Mouse (Mus musculus): ENCODE measurements around the gene Zbtb7a. TPM values are rescaled to one million over a fixed set of nuclear protein-coding genes. Genes with fewer than 3 reads are reported as not detected.

Zbtb7a gene
- polyA plus RNA-seq, 1 experiment from 2014 or later = 17.7 TPM

DNA sequence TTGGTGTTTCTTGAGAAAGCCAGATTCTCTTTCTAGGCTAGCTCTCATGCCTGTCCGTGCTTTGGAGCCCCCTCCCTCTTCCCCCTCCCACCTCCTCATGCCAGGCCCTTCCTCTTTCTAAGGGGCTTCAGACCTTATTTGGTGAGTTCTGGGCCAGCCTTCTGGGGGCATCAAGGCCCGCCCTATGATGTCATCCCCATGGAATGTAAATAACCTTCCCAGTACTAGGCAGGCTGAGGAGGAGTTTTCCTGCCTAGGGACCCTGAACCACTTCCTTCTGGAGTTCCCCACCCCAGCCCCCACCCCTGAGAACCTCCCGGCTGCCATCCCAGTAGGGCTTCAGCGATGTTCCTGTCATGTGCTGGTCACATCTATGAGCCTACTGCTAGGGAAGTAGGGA, 49.7 kb downstream of the Zbtb7a start:
- H3K9ac ChIP-seq = no peak overlapping the region

DNA sequence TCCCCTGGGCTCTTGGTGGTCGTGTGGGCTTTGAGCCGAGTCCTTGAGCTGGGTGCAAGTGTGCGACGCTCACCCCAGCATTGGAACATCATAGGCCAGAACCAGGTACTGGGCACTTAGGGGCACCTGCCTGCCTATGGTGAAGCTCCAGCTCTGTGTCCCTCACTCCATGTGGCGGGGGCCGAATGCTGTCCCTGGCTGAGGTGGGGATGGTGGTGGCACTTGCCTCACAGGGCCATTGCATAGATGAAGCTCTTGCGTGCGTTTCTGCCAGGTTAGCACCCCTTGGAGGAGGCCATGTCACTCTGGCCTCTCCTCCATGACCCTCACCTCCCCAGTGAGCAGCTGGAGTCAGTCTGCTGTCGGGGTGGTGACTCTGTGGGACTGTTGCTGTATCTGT, 52.1 kb downstream of the Zbtb7a start:
- no peak overlapping the region for H3K9ac ChIP-seq
- H3K9me3 ChIP-seq (replicated peaks) = no peaks in the 10 kb centered on the region
- peaks cover 47% of the 10 kb centered on the region for H3K36me3 ChIP-seq
- no peak overlapping the region for H3K27ac ChIP-seq
- no peak overlapping the region for H3K4me2 ChIP-seq (replicated peaks)
- no peak overlapping the region for H3K4me3 ChIP-seq
- peaks cover 19% of the 10 kb centered on the region for H3K4me1 ChIP-seq
- no peaks in the 10 kb centered on the region for H3K27me3 ChIP-seq
- 95% methylated on average over 9 of the region's 9 CpGs for WGBS
- no peak for ATAC-seq (ENCODE audit: low FRiP score)

More for the DNA sequence above, 49.7 kb downstream of the Zbtb7a start:
- Histone ChIP-seq H3K27ac (no peak overlapping the region), H3K27me3 (no peaks in the 10 kb centered on the region), H3K36me3 (peaks cover 58% of the 10 kb centered on the region), H3K4me2 (replicated peaks) (peak overlapping the region; percentile 17; the same call in 1 of the 2 replicates), H3K4me3 (no peak overlapping the region), H3K4me1 (peaks cover 22% of the 10 kb centered on the region), H3K9me3 (replicated peaks) (no peaks in the 10 kb centered on the region)
- 63% methylated on average over 4 of the region's 4 CpGs for WGBS
- ATAC-seq (ENCODE audit: low FRiP score) = no peak

DNA sequence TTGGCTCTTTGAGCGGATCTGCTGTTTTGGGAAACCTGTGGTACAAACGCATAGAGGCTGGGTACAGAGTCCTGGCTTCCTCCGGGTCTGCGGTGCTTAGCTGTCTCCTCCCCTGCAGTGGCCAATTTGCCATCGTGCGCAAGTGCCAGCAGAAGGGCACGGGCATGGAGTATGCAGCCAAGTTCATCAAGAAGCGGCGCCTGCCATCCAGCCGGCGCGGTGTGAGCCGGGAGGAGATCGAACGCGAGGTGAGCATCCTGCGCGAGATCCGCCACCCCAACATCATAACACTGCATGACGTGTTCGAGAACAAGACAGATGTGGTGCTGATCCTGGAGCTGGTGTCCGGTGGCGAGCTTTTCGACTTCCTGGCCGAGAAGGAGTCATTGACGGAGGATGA, 54.8 kb downstream of the Zbtb7a start:
- Histone ChIP-seq H3K4me2 (replicated peaks) (no peak overlapping the region), H3K27ac (no peak overlapping the region), H3K27me3 (peaks cover 14% of the 10 kb centered on the region), H3K4me3 (no peak overlapping the region), H3K36me3 (peaks cover 44% of the 10 kb centered on the region), H3K9me3 (replicated peaks) (no peaks in the 10 kb centered on the region), H3K9ac (no peak overlapping the region), H3K4me1 (peaks cover 26% of the 10 kb centered on the region)
- no peak for ATAC-seq (ENCODE audit: low FRiP score)
- 79% methylated on average over 26 of the region's 26 CpGs for WGBS

DNA sequence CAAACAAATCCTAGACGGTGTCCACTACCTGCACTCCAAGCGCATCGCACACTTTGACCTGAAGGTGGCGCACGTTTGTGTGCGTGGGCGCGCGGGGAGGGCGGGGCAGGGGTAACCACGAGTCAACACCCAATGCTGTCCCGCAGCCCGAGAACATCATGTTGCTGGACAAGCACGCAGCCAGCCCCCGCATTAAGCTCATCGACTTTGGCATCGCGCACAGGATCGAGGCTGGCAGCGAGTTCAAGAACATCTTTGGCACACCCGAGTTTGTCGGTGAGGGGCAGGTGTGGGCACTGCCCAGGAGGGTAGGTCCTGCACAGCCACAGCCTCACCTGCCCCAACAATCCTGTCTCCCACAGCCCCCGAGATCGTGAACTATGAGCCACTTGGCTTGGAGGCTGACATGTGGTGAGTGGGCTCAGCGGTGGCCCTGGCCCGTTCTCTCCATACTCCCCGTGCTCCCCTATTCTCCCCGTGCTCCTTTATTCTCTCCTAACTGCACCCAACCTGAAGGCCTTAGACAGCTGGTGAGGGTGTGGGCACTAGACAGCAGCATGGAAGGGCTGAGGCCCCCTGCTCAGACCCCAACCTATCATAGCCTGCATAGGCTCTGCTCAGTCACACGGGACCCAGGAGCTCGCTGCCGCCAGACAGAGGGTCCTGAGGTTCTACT, 55.4 kb downstream of the Zbtb7a start:
- ATAC-seq (ENCODE audit: low FRiP score) = no peak

DNA sequence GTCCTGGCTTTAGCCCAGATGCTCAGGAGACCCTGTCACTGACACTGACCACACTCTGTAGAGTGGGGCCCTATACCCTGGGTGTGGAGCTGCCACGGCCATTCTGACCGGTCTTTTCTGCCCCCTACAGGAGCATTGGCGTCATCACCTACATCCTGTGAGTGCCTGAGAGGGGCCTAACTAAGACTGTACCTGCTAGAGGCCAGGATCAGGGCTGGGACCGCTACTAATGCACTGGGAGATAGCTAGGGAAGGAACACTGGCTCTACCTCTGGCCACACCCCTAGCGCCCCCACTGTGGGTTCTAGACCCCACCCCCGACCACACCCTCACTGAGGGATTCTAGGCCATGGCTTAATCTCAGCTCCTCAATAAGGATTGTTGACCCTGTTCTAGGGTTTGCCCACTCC, 55.9 kb downstream of the Zbtb7a start:
- Histone ChIP-seq H3K4me1 (peaks cover 26% of the 10 kb centered on the region), H3K4me3 (no peak overlapping the region), H3K4me2 (replicated peaks) (no peak overlapping the region), H3K9ac (no peak overlapping the region), H3K9me3 (replicated peaks) (no peaks in the 10 kb centered on the region), H3K27me3 (peaks cover 25% of the 10 kb centered on the region), H3K36me3 (peaks cover 35% of the 10 kb centered on the region), H3K27ac (no peak overlapping the region)
- 84% methylated on average over 6 of the region's 6 CpGs for WGBS
- no peak for ATAC-seq (ENCODE audit: low FRiP score)

More for the DNA sequence above, 55.4 kb downstream of the Zbtb7a start:
- H3K36me3 ChIP-seq = peaks cover 38% of the 10 kb centered on the region
- no peak overlapping the region for H3K4me2 ChIP-seq (replicated peaks)
- H3K27ac ChIP-seq = no peak overlapping the region
- 71% methylated on average over 31 of the region's 31 CpGs for WGBS
- no peaks in the 10 kb centered on the region for H3K9me3 ChIP-seq (replicated peaks)
- H3K4me3 ChIP-seq = no peak overlapping the region
- H3K9ac ChIP-seq = no peak overlapping the region
- H3K27me3 ChIP-seq = peaks cover 20% of the 10 kb centered on the region
- peaks cover 26% of the 10 kb centered on the region for H3K4me1 ChIP-seq

DNA sequence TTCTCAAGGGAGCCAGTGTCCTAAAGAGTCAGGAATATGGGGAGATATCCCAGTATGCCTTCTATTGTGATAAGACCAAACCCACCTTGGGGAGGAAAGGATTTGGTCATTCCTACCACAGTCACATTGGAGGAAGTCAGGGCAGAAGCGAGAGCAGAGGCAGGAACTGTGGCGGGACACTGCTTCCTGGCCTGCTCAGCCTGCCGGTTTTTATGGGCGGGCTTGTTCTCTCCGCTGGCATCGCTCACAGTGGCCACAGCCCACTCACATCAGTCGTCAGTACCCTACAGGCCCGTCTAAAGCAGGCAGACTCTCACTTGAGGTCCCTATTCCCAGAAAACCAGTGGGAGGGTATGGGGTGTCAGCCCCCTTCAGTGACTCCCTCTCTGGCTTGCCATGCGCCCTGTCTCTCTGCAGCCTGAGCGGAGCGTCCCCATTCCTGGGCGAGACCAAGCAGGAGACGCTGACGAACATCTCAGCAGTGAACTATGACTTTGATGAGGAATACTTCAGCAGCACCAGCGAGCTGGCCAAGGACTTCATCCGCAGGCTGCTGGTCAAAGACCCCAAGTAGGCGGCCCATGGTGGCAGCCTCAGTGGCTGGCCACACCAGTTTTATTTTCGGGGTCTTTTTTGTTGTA, 56.4 kb downstream of the Zbtb7a start:
- H3K27me3 ChIP-seq = peaks cover 30% of the 10 kb centered on the region

DNA sequence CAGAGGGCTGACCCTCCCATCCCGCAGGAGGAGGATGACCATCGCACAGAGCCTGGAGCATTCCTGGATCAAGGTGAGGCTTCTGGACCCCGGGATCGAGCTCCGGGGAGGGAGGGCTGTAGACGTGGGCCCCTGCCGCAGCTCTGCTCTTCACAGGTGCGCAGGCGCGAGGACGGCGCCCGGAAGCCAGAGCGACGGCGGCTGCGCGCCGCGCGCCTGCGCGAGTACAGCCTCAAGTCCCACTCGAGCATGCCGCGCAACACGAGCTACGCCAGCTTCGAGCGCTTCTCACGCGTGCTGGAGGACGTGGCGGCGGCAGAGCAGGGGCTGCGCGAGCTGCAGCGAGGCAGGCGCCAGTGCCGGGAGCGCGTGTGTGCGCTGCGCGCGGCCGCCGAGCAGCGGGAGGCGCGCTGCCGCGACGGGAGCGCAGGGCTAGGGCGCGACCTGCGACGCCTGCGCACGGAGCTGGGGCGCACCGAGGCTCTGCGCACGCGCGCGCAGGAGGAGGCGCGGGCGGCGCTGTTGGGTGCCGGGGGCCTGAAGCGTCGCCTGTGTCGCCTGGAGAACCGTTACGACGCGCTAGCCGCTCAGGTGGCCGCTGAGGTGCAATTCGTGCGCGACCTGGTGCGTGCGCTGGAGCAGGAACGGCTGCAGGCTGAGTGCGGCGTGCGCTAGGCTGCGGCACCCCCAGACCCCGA, 57.4 kb downstream of the Zbtb7a start:
- peak; percentile 88 for ATAC-seq (ENCODE audit: low FRiP score)
- Histone ChIP-seq H3K27ac (peak overlapping the region; percentile 95), H3K9me3 (replicated peaks) (no peaks in the 10 kb centered on the region), H3K4me2 (replicated peaks) (peak overlapping the region; percentile 95), H3K36me3 (peaks cover 23% of the 10 kb centered on the region), H3K9ac (peak overlapping the region; percentile 81), H3K4me1 (peaks cover 26% of the 10 kb centered on the region), H3K27me3 (peaks cover 40% of the 10 kb centered on the region), H3K4me3 (peak overlapping the region; percentile 69)
- 2% methylated on average over 93 of the region's 93 CpGs for WGBS

More for the DNA sequence above, 56.4 kb downstream of the Zbtb7a start:
- Histone ChIP-seq H3K36me3 (peaks cover 32% of the 10 kb centered on the region), H3K4me2 (replicated peaks) (peak overlapping the region; percentile 95), H3K27ac (peak overlapping the region; percentile 95; the same call in 1 of the 2 replicates), H3K9me3 (replicated peaks) (no peaks in the 10 kb centered on the region), H3K4me3 (0 out of 2 replicates have a peak overlapping the region, but pooled peaks have one; percentile 69), H3K9ac (peak overlapping the region; percentile 81; the same call in 1 of the 2 replicates), H3K4me1 (peaks cover 26% of the 10 kb centered on the region)
- 93% methylated on average over 18 of the region's 18 CpGs for WGBS
- ATAC-seq (ENCODE audit: low FRiP score) = no peak

DNA sequence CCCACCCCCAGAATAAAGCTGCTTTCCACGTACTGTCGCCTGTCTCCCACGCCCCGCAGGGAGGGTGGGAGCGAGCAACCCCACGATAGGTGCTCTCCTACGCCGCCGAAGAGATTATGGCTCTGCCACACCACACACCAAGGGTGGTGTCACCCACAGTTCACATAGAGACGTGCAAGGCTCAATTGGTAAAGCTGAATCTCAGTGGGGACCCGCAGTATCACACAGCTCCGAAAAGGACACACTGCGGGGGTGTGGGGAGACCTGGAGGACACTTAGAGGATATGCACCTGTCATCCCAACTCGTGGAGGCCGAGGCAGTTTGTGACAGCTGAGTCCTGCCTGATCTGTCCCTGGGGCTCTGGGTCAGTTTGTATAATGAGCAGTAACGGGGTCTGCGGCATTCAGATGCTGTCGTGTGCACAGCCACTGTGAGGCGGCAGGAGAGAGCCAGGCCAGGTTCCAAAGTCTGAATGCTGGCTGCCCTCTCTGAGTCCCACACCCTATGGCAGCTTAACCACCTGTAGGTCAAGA, 58.0 kb downstream of the Zbtb7a start:
- H3K27me3 ChIP-seq = peaks cover 43% of the 10 kb centered on the region
- WGBS = 2% methylated on average over 19 of the region's 19 CpGs

DNA sequence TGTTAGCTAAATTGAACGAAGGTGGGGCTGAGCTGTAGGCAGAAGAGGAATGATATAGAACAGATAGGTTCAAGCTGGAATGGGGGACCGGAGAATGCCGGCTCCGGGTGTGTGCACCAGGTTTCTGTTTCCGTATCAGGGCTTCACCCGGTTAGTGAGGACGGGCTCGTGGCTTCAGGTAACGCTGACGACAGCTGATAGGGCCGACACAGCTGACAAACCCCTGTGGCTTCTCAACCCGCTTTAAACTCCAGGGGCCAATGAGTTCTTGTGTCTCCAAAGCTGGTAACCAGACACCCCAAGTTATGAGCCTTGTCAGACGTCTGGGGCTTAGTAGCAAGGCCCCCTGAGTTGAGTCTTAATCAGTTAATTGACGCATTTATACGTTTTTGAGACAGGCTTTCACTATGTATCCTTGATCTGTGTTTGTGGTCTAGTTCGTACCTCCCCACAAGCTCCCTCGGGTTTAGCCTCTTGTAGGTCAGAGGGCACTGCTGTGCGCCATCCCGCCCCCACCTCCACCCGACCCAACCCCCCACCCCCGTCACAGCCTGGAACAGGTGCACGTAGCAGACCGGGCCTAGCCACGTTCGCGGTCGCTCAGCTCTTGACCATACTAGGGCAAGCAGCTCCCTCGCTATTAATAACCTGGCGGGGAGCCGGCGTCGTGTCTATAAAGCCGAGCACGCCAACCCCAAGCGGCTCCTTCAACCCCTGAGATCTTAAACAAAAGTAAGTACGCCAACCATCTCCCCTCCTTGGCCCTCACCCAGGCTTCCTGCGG, 59.2 kb downstream of the Zbtb7a start:
- 15% methylated on average over 37 of the region's 37 CpGs for WGBS
- Histone ChIP-seq H3K27ac (no peak overlapping the region), H3K27me3 (peaks cover 46% of the 10 kb centered on the region), H3K9ac (peak overlapping the region; percentile 15; the same call in 1 of the 2 replicates), H3K4me3 (peak overlapping the region; percentile 3; the same call in 1 of the 2 replicates), H3K4me1 (peaks cover 26% of the 10 kb centered on the region), H3K9me3 (replicated peaks) (no peaks in the 10 kb centered on the region), H3K36me3 (peaks cover 16% of the 10 kb centered on the region), H3K4me2 (replicated peaks) (no peak overlapping the region)
- no peak for ATAC-seq (ENCODE audit: low FRiP score)

More for the DNA sequence above, 58.0 kb downstream of the Zbtb7a start:
- H3K4me2 ChIP-seq (replicated peaks) = peak overlapping the region; percentile 95
- H3K4me3 ChIP-seq = peak overlapping the region; percentile 69
- H3K27ac ChIP-seq = peak overlapping the region; percentile 95
- ATAC-seq (ENCODE audit: low FRiP score) = peak; percentile 42
- H3K9me3 ChIP-seq (replicated peaks) = no peaks in the 10 kb centered on the region
- H3K4me1 ChIP-seq = peaks cover 26% of the 10 kb centered on the region
- H3K9ac ChIP-seq = peak overlapping the region; percentile 81
- H3K36me3 ChIP-seq = peaks cover 21% of the 10 kb centered on the region

DNA sequence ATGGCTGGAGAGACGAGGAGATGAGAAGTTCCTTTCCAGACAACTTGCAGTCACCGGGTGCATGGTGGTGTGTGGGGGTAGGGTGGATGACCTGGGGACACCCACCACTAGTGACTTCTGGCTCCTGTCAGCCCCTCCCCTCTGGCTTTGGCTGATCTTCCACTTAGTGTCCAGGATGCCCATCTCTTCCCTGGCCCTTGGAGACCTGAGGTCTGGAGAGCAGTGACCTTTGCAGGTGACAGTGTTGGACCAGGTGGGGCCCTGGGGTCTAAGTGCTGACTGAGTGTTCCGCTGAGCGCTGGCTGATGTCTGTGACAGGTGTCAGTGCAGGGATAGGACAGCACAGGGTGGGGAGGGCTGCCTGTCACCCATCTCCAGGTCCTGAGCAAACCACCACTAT, 60.3 kb downstream of the Zbtb7a start:
- H3K27ac ChIP-seq = no peak overlapping the region
- 68% methylated on average over 4 of the region's 4 CpGs for WGBS
- H3K4me2 ChIP-seq (replicated peaks) = no peak overlapping the region
- no peak overlapping the region for H3K9ac ChIP-seq
- H3K36me3 ChIP-seq = peaks cover 8% of the 10 kb centered on the region
- peaks cover 26% of the 10 kb centered on the region for H3K4me1 ChIP-seq
- ATAC-seq (ENCODE audit: low FRiP score) = no peak
- H3K4me3 ChIP-seq = no peak overlapping the region
- no peaks in the 10 kb centered on the region for H3K9me3 ChIP-seq (replicated peaks)
- peaks cover 56% of the 10 kb centered on the region for H3K27me3 ChIP-seq

DNA sequence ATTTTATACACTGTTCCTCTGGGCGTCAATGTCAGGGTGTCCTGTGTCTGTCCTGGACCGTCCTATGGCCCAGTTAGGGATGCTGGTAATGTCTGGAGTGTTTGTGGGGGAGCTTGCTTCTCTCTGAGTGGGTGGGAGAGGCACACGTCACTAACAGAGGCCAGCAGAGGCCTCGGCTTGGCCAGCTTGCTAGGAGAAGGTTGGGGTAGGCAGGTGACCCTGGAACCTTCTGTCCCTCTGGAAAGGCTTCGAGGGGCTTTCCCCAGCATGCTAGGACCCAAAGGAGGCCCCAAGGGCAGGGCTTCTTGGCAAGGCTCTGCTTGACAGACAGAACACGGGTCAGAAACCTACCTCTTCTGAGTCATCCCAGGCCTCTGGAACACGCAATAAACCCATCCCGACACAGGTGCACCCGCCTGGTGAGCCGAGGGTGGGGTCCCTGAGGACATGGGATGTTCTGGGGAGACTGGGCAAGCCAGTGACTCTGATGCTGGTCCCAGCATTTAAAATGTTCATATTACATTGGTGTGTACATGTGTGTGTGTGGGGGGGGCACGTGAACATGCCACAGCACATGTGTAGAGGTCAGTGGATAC, 61.5 kb downstream of the Zbtb7a start:
- H3K36me3 ChIP-seq = no peaks in the 10 kb centered on the region
- H3K4me1 ChIP-seq = peaks cover 24% of the 10 kb centered on the region
- H3K27me3 ChIP-seq = peaks cover 60% of the 10 kb centered on the region
- ATAC-seq (ENCODE audit: low FRiP score) = no peak
- no peaks in the 10 kb centered on the region for H3K9me3 ChIP-seq (replicated peaks)
- H3K4me2 ChIP-seq (replicated peaks) = no peak overlapping the region
- H3K9ac ChIP-seq = no peak overlapping the region
- no peak overlapping the region for H3K4me3 ChIP-seq
- WGBS = 62% methylated on average over 11 of the region's 11 CpGs
- no peak overlapping the region for H3K27ac ChIP-seq

All from hindbrain, embryonic 12.5 days (tissue).